Mouse (Mus musculus): ENCODE data around the gene Folr1.

GRCm38 (mm10) chr7:101835457-101836109 is 35.0 kb downstream of the Folr1 start:
- no peak for TF ChIP-seq CTCF (IDR thresholded peaks at IDR 0.05; ENCODE audit: borderline replicate concordance, control insufficient read depth, extremely low read depth, insufficient read depth, low read length, poor library complexity)
- TF ChIP-seq POLR2A (IDR thresholded peaks at IDR 0.05; ENCODE audit: control insufficient read depth, extremely low read depth, insufficient read depth, low read length, poor library complexity): no peak
